Mouse (Mus musculus) thymus, adult 18-20 months (tissue): ENCODE measurements around the gene Pms2.

Source experiments
- DNase-seq, 2 experiments: peaks; one replicate each; pipeline ENCODE4 v3.0.0; 2022; ENCODE audit warnings: mixed read lengths in 2 of 2

The Pms2 gene

GRCm38 (mm10) chr5:143909417-143910400 is at the start of gene Pms2, which contains the start of gene Aimp2:
Gene Pms2, plus strand, starts transcription at chr5:143909964.
Gene Aimp2, minus strand, starts transcription at chr5:143909847.
- DNase-seq = peak; percentile 89 to 94

- DNase-seq = no peak
Measured at GRCm38 (mm10) chr5:143871547-143872169, 38.1 kb upstream of the Pms2 start.

GRCm38 (mm10) chr5:143874571-143874970 is 35.2 kb upstream of the Pms2 start:
- DNase-seq = no peak

- no peak for DNase-seq
Measured at GRCm38 (mm10) chr5:143885274-143885673, 24.5 kb upstream of the Pms2 start.

GRCm38 (mm10) chr5:143890741-143891140 is 19.0 kb upstream of the Pms2 start:
- no peak for DNase-seq

GRCm38 (mm10) chr5:143892255-143892886 is 17.4 kb upstream of the Pms2 start:
- no peak for DNase-seq

- no peak for DNase-seq
Measured at GRCm38 (mm10) chr5:143893396-143893795, 16.4 kb upstream of the Pms2 start.

- no peak for DNase-seq
Measured at GRCm38 (mm10) chr5:143897635-143898330, 12.0 kb upstream of the Pms2 start, which contains the start of gene Ankrd61. Gene Ankrd61, minus strand, starts transcription at chr5:143897685.

GRCm38 (mm10) chr5:143902111-143902510 is 7.7 kb upstream of the Pms2 start:
- no peak for DNase-seq

GRCm38 (mm10) chr5:143903813-143904212 is 6.0 kb upstream of the Pms2 start:
- no peak for DNase-seq

GRCm38 (mm10) chr5:143906429-143906828 is 3.3 kb upstream of the Pms2 start:
- DNase-seq = no peak

GRCm38 (mm10) chr5:143908926-143909325 is 838 bp upstream of the Pms2 start:
- no peak for DNase-seq

GRCm38 (mm10) chr5:143916221-143916620 is 6.5 kb downstream of the Pms2 start:
- DNase-seq = no peak

- DNase-seq = peak in 1 of 2 experiments; percentile 38
Measured at GRCm38 (mm10) chr5:143917418-143917817, 7.7 kb downstream of the Pms2 start.

- DNase-seq = no peak
Measured at GRCm38 (mm10) chr5:143918120-143918519, 8.4 kb downstream of the Pms2 start.

- no peak for DNase-seq
Measured at GRCm38 (mm10) chr5:143924781-143925452, 15.2 kb downstream of the Pms2 start.

- DNase-seq = no peak
Measured at GRCm38 (mm10) chr5:143927875-143928274, 18.1 kb downstream of the Pms2 start, which contains the start of gene Gm42421. Gene Gm42421, plus strand, starts transcription at chr5:143928175.

GRCm38 (mm10) chr5:143929291-143929690 is 19.5 kb downstream of the Pms2 start:
- DNase-seq = no peak

- DNase-seq = no peak
Measured at GRCm38 (mm10) chr5:143930656-143931055, 20.9 kb downstream of the Pms2 start.

GRCm38 (mm10) chr5:143931863-143932580 is 22.3 kb downstream of the Pms2 start:
- no peak for DNase-seq

GRCm38 (mm10) chr5:143932831-143933230 is 23.1 kb downstream of the Pms2 start, which contains the start of gene Rsph10b:
Gene Rsph10b, plus strand, starts transcription at chr5:143933035.
- DNase-seq = no peak
